Mouse (Mus musculus): ENCODE results near the gene Trp53tg5. TPM values are rescaled to one million over a fixed set of nuclear protein-coding genes. Genes with fewer than 3 reads are reported as not detected.

The Trp53tg5 gene
- polyA plus RNA-seq, 1 experiment, result not detected

- TF ChIP-seq POLR2A (IDR thresholded peaks at IDR 0.05; ENCODE audit: insufficient read depth, low read depth, low read length), result no peak
- TF ChIP-seq CTCF (IDR thresholded peaks at IDR 0.05; ENCODE audit: insufficient read depth, low read depth, low read length), result no peak
- 90% methylated on average over 3 of the region's 3 CpGs for WGBS
- Histone ChIP-seq H3K4me3 (ENCODE audit: insufficient read depth, low read depth, low read length) (no peak overlapping the region), H3K27ac (ENCODE audit: insufficient read depth, low read depth, low read length) (no peak overlapping the region), H3K4me1 (ENCODE audit: control insufficient read depth, insufficient read depth, low read length) (no peaks in the 10 kb centered on the region)
These were observed 41.4 kb upstream of the Trp53tg5 start for GRCm38 (mm10) chr2:164514916-164515315.

- no peak for TF ChIP-seq CTCF (IDR thresholded peaks at IDR 0.05; ENCODE audit: insufficient read depth, low read depth, low read length)
- no peak for TF ChIP-seq POLR2A (IDR thresholded peaks at IDR 0.05; ENCODE audit: insufficient read depth, low read depth, low read length)
- H3K27ac ChIP-seq (ENCODE audit: insufficient read depth, low read depth, low read length), result no peak overlapping the region
- 64% methylated on average over 8 of the region's 8 CpGs for WGBS
- no peak overlapping the region for H3K4me3 ChIP-seq (ENCODE audit: insufficient read depth, low read depth, low read length)
- H3K4me1 ChIP-seq (ENCODE audit: control insufficient read depth, insufficient read depth, low read length), result no peaks in the 10 kb centered on the region
These were observed 39.9 kb upstream of the Trp53tg5 start for GRCm38 (mm10) chr2:164513389-164513788.

GRCm38 (mm10) chr2:164512121-164512909 is 38.8 kb upstream of the Trp53tg5 start:
- TF ChIP-seq POLR2A (IDR thresholded peaks at IDR 0.05; ENCODE audit: insufficient read depth, low read depth, low read length) (no peak), CTCF (IDR thresholded peaks at IDR 0.05; ENCODE audit: insufficient read depth, low read depth, low read length) (no peak)
- Histone ChIP-seq H3K27ac (ENCODE audit: insufficient read depth, low read depth, low read length) (no peak overlapping the region), H3K4me3 (ENCODE audit: insufficient read depth, low read depth, low read length) (no peak overlapping the region), H3K4me1 (ENCODE audit: control insufficient read depth, insufficient read depth, low read length) (no peaks in the 10 kb centered on the region)
- 61% methylated on average over 12 of the region's 14 CpGs for WGBS

GRCm38 (mm10) chr2:164510621-164511190 is 37.2 kb upstream of the Trp53tg5 start:
- Histone ChIP-seq H3K4me3 (ENCODE audit: insufficient read depth, low read depth, low read length) (no peak overlapping the region), H3K4me1 (ENCODE audit: control insufficient read depth, insufficient read depth, low read length) (no peaks in the 10 kb centered on the region), H3K27ac (ENCODE audit: insufficient read depth, low read depth, low read length) (no peak overlapping the region)
- 45% methylated on average over 5 of the region's 5 CpGs for WGBS
- TF ChIP-seq CTCF (IDR thresholded peaks at IDR 0.05; ENCODE audit: insufficient read depth, low read depth, low read length) (no peak), POLR2A (IDR thresholded peaks at IDR 0.05; ENCODE audit: insufficient read depth, low read depth, low read length) (no peak)

GRCm38 (mm10) chr2:164507811-164508210 is 34.3 kb upstream of the Trp53tg5 start:
- Histone ChIP-seq H3K4me1 (ENCODE audit: control insufficient read depth, insufficient read depth, low read length) (no peaks in the 10 kb centered on the region), H3K27ac (ENCODE audit: insufficient read depth, low read depth, low read length) (no peak overlapping the region), H3K4me3 (ENCODE audit: insufficient read depth, low read depth, low read length) (no peak overlapping the region)
- TF ChIP-seq CTCF (IDR thresholded peaks at IDR 0.05; ENCODE audit: insufficient read depth, low read depth, low read length) (no peak), POLR2A (IDR thresholded peaks at IDR 0.05; ENCODE audit: insufficient read depth, low read depth, low read length) (no peak)
- 82% methylated on average over 19 of the region's 19 CpGs for WGBS

- no peak for TF ChIP-seq POLR2A (IDR thresholded peaks at IDR 0.05; ENCODE audit: insufficient read depth, low read depth, low read length)
- no peak for TF ChIP-seq CTCF (IDR thresholded peaks at IDR 0.05; ENCODE audit: insufficient read depth, low read depth, low read length)
- 96% methylated on average over 4 of the region's 4 CpGs for WGBS
- H3K27ac ChIP-seq (ENCODE audit: insufficient read depth, low read depth, low read length), result no peak overlapping the region
- no peak overlapping the region for H3K4me3 ChIP-seq (ENCODE audit: insufficient read depth, low read depth, low read length)
- H3K4me1 ChIP-seq (ENCODE audit: control insufficient read depth, insufficient read depth, low read length), result no peaks in the 10 kb centered on the region
These were observed 32.3 kb upstream of the Trp53tg5 start for GRCm38 (mm10) chr2:164505619-164506347.

GRCm38 (mm10) chr2:164504919-164505318 is 31.4 kb upstream of the Trp53tg5 start:
- H3K27ac ChIP-seq (ENCODE audit: insufficient read depth, low read depth, low read length), result no peak overlapping the region
- no peaks in the 10 kb centered on the region for H3K4me1 ChIP-seq (ENCODE audit: control insufficient read depth, insufficient read depth, low read length)
- TF ChIP-seq CTCF (IDR thresholded peaks at IDR 0.05; ENCODE audit: insufficient read depth, low read depth, low read length) (no peak), POLR2A (IDR thresholded peaks at IDR 0.05; ENCODE audit: insufficient read depth, low read depth, low read length) (no peak)
- no peak overlapping the region for H3K4me3 ChIP-seq (ENCODE audit: insufficient read depth, low read depth, low read length)
- 98% methylated on average over 3 of the region's 3 CpGs for WGBS

GRCm38 (mm10) chr2:164500511-164500910 is 27.0 kb upstream of the Trp53tg5 start:
- H3K27ac ChIP-seq (ENCODE audit: insufficient read depth, low read depth, low read length), result no peak overlapping the region
- 73% methylated on average over 7 of the region's 7 CpGs for WGBS
- TF ChIP-seq CTCF (IDR thresholded peaks at IDR 0.05; ENCODE audit: insufficient read depth, low read depth, low read length) (no peak), POLR2A (IDR thresholded peaks at IDR 0.05; ENCODE audit: insufficient read depth, low read depth, low read length) (no peak)
- H3K4me1 ChIP-seq (ENCODE audit: control insufficient read depth, insufficient read depth, low read length), result peaks cover 5% of the 10 kb centered on the region; the same call in 1 of the 2 replicates
- H3K4me3 ChIP-seq (ENCODE audit: insufficient read depth, low read depth, low read length), result no peak overlapping the region

- no peak overlapping the region for H3K27ac ChIP-seq (ENCODE audit: insufficient read depth, low read depth, low read length)
- H3K4me3 ChIP-seq (ENCODE audit: insufficient read depth, low read depth, low read length), result no peak overlapping the region
- 73% methylated on average over 5 of the region's 5 CpGs for WGBS
- H3K4me1 ChIP-seq (ENCODE audit: control insufficient read depth, insufficient read depth, low read length), result peaks cover 5% of the 10 kb centered on the region; the same call in 1 of the 2 replicates
- no peak for TF ChIP-seq CTCF (IDR thresholded peaks at IDR 0.05; ENCODE audit: insufficient read depth, low read depth, low read length)
- TF ChIP-seq POLR2A (IDR thresholded peaks at IDR 0.05; ENCODE audit: insufficient read depth, low read depth, low read length), result no peak
These were observed 25.8 kb upstream of the Trp53tg5 start for GRCm38 (mm10) chr2:164499317-164499716.
